Mouse (Mus musculus) activated CD4-positive, CD25-positive, alpha-beta regulatory T cell, adult 9 weeks (primary cell): ENCODE results near the gene Gpr88. TPM values are rescaled to one million over a fixed set of nuclear protein-coding genes. Genes with fewer than 3 reads are reported as not detected.

Experiments
- polyA plus RNA-seq: library from polyadenylated mRNA; unstranded; fragments of 100-300 nt; shearing (Covaris generic); gene quantifications from one replicate; pipeline ENCODE4 v1.2.1, GENCODE M21; 2017

Gene Gpr88
- not detected for polyA plus RNA-seq

GRCm38 (mm10) chr3:116253077-116253531, at the start of gene Gpr88:
TSS of gene Gpr88 (minus strand) at chr3:116253503.

Other genes with a start within 250 kb of the Gpr88 start
- 74.1 TPM for gene Slc30a7, start 246.1 kb downstream of the Gpr88 start, polyA plus RNA-seq
- gene Extl2, start 246.0 kb downstream of the Gpr88 start, polyA plus RNA-seq = 5.2 TPM
- 12.5 TPM for gene Vcam1, start 123.8 kb downstream of the Gpr88 start, polyA plus RNA-seq
- gene Cdc14a, start 170.5 kb upstream of the Gpr88 start, polyA plus RNA-seq = 18.8 TPM